Mouse (Mus musculus): ENCODE results near the gene Ifi213. TPM values are rescaled to one million over a fixed set of nuclear protein-coding genes. Genes with fewer than 3 reads are reported as not detected.
A peak's percentile ranks its signal among the peaks of the same experiment; 100 is the strongest.
"Not testable (repeated sequence)": the region's sequence is repeated elsewhere in the genome, so short reads cannot be mapped to it uniquely, and the experiment has no call there.

Gene Ifi213
- polyA plus RNA-seq (2011; ENCODE audit: insufficient read depth, insufficient read length, low replicate concordance, missing spikeins), result 5.8 and 10.6 TPM in 2 replicates

DNA sequence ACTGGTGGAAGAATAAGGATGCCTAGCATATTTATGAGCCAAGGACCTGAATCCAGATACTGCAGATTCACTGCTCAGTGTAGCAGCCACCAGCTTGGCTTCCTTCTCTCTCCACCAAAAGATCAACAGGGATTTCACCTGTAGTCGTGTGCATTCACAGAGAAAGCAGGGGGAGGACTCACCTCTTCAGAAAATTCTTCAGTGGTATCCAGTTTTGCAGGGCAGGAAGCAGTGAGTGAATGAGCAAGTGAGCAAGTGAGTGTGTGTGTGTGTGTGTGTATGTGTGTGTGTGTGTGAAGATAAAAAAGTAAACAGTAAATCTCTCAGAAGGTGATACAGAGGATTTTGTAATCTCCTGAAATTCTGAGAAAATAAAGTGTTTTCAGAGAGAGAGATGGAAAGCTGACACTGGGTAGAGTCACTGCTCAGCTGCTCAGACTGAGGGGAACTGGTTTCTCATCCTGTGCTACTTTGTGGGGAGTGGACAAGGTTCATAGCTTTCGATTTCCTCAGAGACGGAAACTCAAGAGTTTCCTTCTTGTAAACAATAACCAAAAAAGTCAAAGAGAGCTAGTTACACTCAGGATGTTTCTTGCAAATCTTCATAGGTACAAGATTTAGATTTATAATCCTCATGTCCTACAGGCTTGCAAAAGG is at the start of gene Ifi213:
Ifi213 (minus strand) TSS at position 437 of the 657 bp plus-strand sequence.
- 24% methylated on average over 3 of the region's 3 CpGs for WGBS
- H3K4me1 ChIP-seq (ENCODE audit: control insufficient read depth, insufficient read depth, low read length); H3K4me3 ChIP-seq (replicated peaks; ENCODE audit: control insufficient read depth, low read depth, low read length); H3K27ac ChIP-seq (ENCODE audit: control insufficient read depth, insufficient read depth, low read depth, low read length, poor library complexity): not testable (repeated sequence)

DNA sequence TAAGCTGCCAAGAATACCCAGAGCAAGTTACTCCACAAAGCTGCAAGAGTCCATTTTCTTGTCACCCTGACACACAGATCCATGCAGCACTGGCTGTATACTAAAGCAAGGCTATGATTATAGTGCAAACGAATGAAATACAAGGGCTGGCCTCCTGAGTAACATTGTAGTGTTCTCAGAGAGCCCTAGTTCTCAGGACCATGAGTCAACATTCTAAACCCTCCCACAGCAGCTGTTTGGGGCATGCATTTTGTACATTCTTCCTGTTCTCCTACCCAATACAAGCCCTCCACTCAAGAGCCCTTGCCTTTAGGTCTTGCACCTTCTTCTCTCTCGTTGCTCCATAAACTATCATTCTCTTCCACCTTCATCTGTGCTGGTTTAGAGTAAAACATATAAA is 46.3 kb upstream of the Ifi213 start:
- no peaks in the 10 kb centered on the region for H3K4me1 ChIP-seq (ENCODE audit: control insufficient read depth, insufficient read depth, low read length)
- H3K27ac ChIP-seq (ENCODE audit: control insufficient read depth, insufficient read depth, low read depth, low read length, poor library complexity), result no peak overlapping the region
- TF ChIP-seq POLR2A (IDR thresholded peaks at IDR 0.05; ENCODE audit: borderline replicate concordance, control insufficient read depth, low read depth, low read length) (no peak), CTCF (IDR thresholded peaks at IDR 0.05; ENCODE audit: control insufficient read depth, insufficient read depth, low read length) (no peak)
- H3K4me3 ChIP-seq (replicated peaks; ENCODE audit: control insufficient read depth, low read depth, low read length), result no peak overlapping the region
- WGBS, result 68% methylated on average over 2 of the region's 2 CpGs

DNA sequence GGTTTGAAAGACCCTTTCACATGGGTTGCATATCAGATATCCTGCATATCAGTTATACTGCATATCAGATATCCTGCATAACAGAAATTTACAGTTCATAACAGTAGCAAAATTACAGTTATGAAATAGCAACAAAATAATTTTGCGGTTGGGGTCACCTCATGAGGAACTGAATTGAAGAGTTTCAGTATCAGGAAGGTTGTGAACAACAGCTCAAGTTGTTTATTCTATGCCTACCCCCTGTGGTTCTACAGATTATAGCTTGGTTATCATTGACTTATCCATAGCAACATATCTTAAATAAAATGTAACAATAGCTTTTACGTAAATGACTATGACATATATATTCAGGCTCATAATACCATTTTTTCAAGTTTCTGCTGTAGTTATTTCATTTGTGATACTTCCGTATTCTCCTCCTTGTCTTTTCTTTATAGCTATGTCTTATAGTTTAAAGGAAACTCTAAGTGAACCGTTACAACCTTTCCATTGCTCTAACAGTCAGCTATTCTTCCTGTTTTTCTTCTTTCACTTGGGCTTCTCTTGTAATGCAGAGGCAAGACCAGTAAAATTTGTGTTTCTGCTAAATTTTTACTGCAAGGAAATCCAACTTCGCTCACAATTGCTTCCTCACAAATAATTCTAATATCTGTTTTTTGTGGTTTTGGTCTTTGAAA is 35.0 kb upstream of the Ifi213 start:
- Histone ChIP-seq H3K4me3 (replicated peaks; ENCODE audit: control insufficient read depth, low read depth, low read length) (no peak overlapping the region), H3K4me1 (ENCODE audit: control insufficient read depth, insufficient read depth, low read length) (no peaks in the 10 kb centered on the region), H3K27ac (ENCODE audit: control insufficient read depth, insufficient read depth, low read depth, low read length, poor library complexity) (no peak overlapping the region)
- WGBS, result 26% methylated on average over 5 of the region's 5 CpGs
- TF ChIP-seq CTCF (IDR thresholded peaks at IDR 0.05; ENCODE audit: control insufficient read depth, insufficient read depth, low read length) (no peak), POLR2A (IDR thresholded peaks at IDR 0.05; ENCODE audit: borderline replicate concordance, control insufficient read depth, low read depth, low read length) (no peak)

DNA sequence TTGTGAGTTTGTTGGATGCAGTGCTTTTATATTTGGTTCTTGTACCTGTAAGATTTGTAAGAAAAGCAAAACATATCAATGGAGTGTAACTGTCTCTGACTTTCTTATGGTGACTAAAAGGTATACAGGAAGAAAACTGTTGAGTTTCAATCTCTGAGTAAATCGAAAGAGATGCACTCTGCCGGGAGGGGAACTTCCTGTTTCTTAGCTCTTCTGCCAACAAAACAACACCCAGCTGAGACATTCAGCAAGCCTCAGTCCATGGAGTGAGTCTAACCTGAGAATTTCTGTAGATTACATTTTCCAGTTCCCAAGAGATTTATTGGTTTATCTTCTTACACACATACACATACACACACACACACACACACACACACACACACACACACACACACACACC is 31.5 kb upstream of the Ifi213 start, which contains the start of gene Ifi209:
Ifi209 (plus strand) TSS at position 296 of the 400 bp plus-strand sequence.
- 3% methylated on average over 2 of the region's 2 CpGs for WGBS
- H3K27ac ChIP-seq (ENCODE audit: control insufficient read depth, insufficient read depth, low read depth, low read length, poor library complexity), result peak within 1 kb of the TSS; percentile 21; the same call in 1 of the 2 replicates

DNA sequence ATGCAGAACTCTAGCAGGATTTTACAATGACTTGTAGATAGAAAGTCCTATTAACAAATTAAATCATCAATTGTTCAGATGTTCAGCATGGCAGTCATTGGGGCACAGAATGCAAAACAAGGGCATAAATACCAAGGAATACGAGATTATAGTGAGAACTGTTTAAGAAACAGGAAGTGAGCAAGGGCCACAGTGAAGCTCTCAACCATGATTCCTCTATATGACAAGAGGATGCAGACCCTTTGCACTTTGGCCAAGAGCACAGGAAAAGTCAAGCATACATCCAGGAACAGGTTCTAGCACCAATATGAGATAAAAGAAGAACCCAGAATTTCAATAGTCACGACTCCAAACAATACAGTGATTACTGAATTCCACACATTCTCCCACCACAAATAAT is 27.6 kb upstream of the Ifi213 start:
- Histone ChIP-seq H3K4me1 (ENCODE audit: control insufficient read depth, insufficient read depth, low read length) (no peaks in the 10 kb centered on the region), H3K4me3 (replicated peaks; ENCODE audit: control insufficient read depth, low read depth, low read length) (no peak overlapping the region), H3K27ac (ENCODE audit: control insufficient read depth, insufficient read depth, low read depth, low read length, poor library complexity) (no peak overlapping the region)
- no peak for TF ChIP-seq CTCF (IDR thresholded peaks at IDR 0.05; ENCODE audit: control insufficient read depth, insufficient read depth, low read length)
- TF ChIP-seq POLR2A (IDR thresholded peaks at IDR 0.05; ENCODE audit: borderline replicate concordance, control insufficient read depth, low read depth, low read length), result no peak
- 36% methylated on average over 2 of the region's 2 CpGs for WGBS

More for the DNA sequence above, 31.5 kb upstream of the Ifi213 start, which contains the start of gene Ifi209:
- H3K4me3 ChIP-seq (replicated peaks; ENCODE audit: control insufficient read depth, low read depth, low read length), result peak within 1 kb of the TSS; percentile 22
- H3K4me1 ChIP-seq (ENCODE audit: control insufficient read depth, insufficient read depth, low read length), result not testable (repeated sequence)

DNA sequence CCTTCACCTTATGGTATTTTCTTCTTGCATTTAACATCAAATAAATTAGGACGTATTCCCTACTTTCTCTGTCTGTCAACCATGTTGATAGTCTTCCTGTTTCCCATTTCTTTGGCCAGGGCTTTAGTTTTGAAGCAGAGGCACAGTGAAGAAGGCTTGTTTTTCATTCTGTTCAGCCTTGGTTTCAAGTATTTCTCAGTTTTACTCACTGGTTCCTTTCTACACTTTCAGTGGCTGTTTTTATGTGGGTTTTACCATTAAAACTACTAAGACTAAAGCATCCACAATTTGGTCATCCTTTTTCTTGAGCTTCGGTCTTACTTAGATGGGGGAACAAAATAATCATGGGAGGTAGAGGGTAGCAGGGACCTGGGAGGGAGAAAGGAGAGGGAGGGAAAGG is 25.0 kb upstream of the Ifi213 start:
- WGBS, result 70% methylated on average over 2 of the region's 2 CpGs
- H3K4me1 ChIP-seq (ENCODE audit: control insufficient read depth, insufficient read depth, low read length), result no peaks in the 10 kb centered on the region

DNA sequence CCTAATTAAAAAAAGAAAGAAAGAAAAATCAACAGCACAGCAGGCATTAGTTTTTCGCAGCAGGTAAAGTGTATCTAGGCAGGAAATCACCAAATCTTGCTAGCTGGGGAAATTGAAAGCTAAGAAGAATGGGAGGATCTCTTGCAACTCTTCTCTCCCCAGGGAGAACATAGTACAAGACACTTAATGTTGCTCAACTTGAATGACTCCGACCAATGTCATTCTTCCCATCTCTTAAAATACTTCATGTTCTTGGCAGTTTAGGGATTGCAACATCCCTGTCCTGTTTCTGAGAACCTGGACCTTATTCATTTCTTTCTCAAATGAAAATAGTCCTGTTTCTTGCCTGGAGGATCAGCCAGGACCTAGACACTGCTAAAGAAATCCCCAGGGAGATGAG is 23.1 kb upstream of the Ifi213 start:
- H3K4me3 ChIP-seq (replicated peaks; ENCODE audit: control insufficient read depth, low read depth, low read length); H3K27ac ChIP-seq (ENCODE audit: control insufficient read depth, insufficient read depth, low read depth, low read length, poor library complexity); H3K4me1 ChIP-seq (ENCODE audit: control insufficient read depth, insufficient read depth, low read length): not testable (repeated sequence)
- 31% methylated on average over 2 of the region's 2 CpGs for WGBS

More for the DNA sequence above, 25.0 kb upstream of the Ifi213 start:
- H3K4me3 ChIP-seq (replicated peaks; ENCODE audit: control insufficient read depth, low read depth, low read length), result no peak overlapping the region
- no peak overlapping the region for H3K27ac ChIP-seq (ENCODE audit: control insufficient read depth, insufficient read depth, low read depth, low read length, poor library complexity)
- TF ChIP-seq POLR2A (IDR thresholded peaks at IDR 0.05; ENCODE audit: borderline replicate concordance, control insufficient read depth, low read depth, low read length) (no peak), CTCF (IDR thresholded peaks at IDR 0.05; ENCODE audit: control insufficient read depth, insufficient read depth, low read length) (no peak)

DNA sequence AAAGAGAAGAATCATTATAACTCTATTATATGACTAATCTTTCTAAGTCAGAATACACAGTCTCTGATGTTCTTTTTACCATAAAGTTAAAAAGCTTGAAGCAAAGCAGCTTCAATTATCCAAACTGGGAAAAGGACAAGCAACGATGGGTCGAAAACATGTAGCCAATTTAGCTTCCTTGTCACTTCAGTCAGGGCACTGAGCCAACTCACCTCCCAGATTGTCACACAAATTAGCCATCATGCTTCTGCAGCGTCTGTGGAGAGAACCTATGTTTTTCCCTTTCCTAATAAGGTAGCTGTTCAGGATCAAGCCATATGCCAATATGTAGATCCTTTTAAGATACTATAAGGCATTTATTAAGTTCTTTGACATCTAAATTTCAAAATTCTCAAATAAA is 11.2 kb upstream of the Ifi213 start:
- not testable (repeated sequence) for H3K4me3 ChIP-seq (replicated peaks; ENCODE audit: control insufficient read depth, low read depth, low read length); H3K27ac ChIP-seq (ENCODE audit: control insufficient read depth, insufficient read depth, low read depth, low read length, poor library complexity); H3K4me1 ChIP-seq (ENCODE audit: control insufficient read depth, insufficient read depth, low read length)
- WGBS, result 79% methylated on average over 3 of the region's 3 CpGs

DNA sequence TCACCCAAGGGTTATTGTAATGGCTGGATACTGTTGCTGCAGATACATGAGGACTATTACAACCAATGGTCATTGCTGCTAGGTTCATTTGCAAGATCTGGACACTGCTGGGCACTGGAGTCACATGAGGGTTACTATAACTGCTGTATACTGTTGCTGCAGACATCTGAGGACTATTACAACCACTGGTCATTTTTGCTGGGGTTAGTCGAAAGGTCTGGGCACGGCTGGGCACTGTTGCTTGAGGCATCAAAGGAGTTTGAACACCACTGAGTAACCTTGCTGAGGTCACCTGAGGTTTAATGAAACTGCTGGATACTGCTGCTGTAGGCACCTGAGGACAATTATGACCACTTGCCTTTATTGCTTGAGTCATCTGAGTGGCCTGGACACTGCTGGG is 9.4 kb downstream of the Ifi213 start:
- H3K4me3 ChIP-seq (replicated peaks; ENCODE audit: control insufficient read depth, low read depth, low read length); H3K4me1 ChIP-seq (ENCODE audit: control insufficient read depth, insufficient read depth, low read length); H3K27ac ChIP-seq (ENCODE audit: control insufficient read depth, insufficient read depth, low read depth, low read length, poor library complexity): not testable (repeated sequence)
- WGBS, result 87% methylated on average over 2 of the region's 2 CpGs
